Mouse (Mus musculus): ENCODE measurements around the gene Fcrl1.

GRCm38 (mm10) chr3:87377719-87378118 lies 1.5 kb downstream of the Fcrl1 start:
- TF ChIP-seq CTCF (IDR thresholded peaks at IDR 0.05; ENCODE audit: extremely low read depth, insufficient read depth, insufficient read length, insufficient replicate concordance) (no peak), POLR2A (IDR thresholded peaks at IDR 0.05; ENCODE audit: low read depth, low read length) (no peak; the same call in 1 of the 2 replicates)

All from spleen, adult 2 months (tissue).